Mouse (Mus musculus): ENCODE data around the gene Pitpnc1.

Gene Pitpnc1

GRCm38 (mm10) chr11:107401839-107402590 is 68.5 kb downstream of the Pitpnc1 start:
- DNase-seq = no peak

DNA sequence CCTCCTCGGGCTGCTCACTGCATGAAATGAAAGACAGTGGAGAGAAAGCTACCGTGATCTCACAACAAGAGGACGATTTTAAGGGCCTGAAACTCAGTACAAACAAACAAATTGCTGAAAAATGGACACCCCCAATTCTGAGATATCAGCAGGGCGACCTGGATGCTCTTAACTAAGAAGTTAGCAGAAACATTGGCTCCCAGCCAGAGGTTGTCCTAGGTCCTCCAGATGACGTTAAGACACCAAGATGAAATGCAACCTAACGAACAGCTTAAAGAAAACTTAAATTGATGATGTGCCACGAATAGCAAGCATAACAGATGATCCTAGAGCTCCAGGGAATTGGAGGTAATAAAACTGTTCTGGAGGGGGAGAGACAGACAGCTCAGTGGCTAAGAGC is 69.7 kb downstream of the Pitpnc1 start:
- no peak for DNase-seq

DNA sequence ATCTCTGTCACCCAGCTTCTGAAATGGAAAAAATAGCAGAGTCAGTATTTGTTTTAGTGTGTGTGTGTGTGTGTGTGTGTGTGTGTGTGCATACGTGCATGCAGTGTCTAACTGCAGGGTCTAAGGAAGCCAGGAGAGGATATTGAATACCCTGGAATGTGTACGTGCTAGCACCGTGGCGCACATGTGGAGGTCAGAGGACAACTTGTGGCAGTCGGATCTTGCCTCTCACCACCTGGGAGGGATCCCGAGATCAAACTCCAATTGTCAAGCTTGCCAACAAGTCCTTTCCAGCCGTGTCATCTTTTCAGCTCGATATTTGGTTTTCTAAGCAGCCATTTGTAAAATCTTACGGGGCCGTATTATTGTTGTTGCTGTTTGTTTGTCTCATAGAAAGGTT is 70.5 kb downstream of the Pitpnc1 start:
- DNase-seq = no peak

DNA sequence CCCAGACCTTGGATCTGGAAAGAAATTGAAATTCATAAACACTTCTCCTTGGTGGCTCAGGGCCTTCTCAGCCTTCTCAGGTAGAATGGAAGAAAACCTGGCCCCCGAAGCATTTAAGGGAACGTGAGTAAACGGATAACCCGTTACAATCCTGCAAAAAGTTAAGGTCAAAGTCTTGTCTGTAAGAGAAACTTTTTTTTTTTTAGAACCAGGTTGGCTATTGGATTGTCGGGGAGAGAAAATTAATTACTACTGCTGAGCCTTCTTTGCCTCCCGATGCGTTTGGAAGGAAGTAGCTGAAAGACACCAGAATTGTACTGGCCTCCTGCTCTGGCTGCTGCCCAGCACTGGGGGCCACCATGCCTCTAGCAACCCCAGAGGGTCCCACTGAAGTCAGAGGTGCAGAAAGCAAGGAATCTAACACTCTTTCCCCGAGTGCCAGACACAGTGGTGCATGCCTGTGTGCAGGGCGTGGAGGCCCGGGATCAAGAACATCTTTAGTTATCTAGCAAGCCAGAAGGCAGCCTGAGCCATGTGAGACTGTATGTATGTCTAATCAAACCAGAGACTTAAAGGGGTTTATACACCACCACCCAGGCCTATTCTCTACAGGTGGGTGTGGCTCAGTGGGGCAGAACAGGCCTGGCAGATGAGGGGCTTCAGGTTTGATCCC is 73.0 kb downstream of the Pitpnc1 start:
- no peak for DNase-seq

GRCm38 (mm10) chr11:107394245-107394644 is 76.3 kb downstream of the Pitpnc1 start:
- no peak for DNase-seq

DNA sequence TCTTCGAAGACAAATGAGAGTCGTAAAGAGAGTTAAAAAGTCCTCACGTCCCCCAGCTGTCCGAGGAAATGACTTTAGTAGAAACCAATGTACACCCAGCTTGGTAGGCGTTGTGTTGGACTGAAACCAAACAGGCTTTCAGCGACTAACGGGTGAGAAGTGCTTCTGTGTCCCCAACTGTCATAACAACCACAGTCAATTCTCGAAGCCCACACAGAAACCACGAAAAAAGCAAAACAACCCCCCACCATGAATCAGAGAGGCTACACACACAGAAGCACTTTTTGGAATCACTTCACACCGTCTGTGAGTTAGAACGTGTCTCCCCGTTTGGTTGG is 76.7 kb downstream of the Pitpnc1 start:
- no peak for DNase-seq

DNA sequence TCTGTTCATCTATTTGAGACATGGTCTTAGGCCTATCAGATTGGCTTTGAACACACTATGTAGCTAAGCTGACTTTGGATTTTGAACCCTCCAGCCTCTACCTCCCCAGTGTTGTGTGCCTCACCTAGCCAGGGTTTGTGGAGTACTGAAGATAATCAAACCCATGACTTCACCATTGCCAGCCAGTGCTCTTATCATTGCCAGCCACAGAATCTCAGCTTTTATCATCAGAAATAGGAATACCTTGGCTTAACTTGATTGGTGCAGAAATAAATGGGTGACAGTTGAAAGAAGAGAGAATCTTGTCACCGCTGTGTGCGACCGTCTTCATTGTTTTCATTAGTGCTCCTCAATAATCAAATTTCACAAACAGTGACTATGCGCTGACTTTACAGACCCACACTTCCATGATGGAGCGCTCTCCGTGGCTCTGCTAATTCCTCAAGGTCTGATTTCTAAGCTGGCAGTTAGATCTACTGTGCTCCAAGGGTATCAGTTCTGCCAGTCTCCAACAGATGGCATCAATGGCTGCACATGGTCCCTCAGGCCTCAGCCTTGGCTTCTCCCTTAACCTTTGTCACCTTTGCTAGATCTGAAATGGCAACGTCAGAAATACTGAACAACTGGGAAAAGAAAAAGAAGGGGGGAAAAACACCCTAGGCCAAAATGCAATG is 77.2 kb downstream of the Pitpnc1 start:
- DNase-seq = no peak

GRCm38 (mm10) chr11:107390540-107390939 is 80.0 kb downstream of the Pitpnc1 start:
- no peak for DNase-seq

GRCm38 (mm10) chr11:107390001-107390400 is 80.5 kb downstream of the Pitpnc1 start:
- DNase-seq = no peak

DNA sequence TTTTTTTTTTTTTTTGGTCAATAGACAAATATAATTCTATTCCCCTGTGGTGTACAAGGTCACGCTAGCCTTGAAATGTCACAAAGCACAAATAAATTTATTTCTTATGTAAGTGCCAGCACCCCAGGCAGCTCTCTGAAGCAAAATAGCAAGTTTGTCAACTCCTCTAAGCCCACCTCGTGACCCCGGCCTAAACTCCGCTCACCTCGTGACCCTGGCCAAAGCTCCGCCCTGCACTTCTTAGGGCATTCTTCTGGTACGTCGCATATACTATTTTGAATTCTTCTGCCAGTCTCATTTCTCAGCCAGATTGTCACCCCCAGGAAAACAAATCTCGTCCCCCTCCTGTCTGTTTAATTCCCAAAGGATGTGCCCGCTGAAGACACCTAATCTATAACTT is 84.0 kb downstream of the Pitpnc1 start:
- DNase-seq = no peak

DNA sequence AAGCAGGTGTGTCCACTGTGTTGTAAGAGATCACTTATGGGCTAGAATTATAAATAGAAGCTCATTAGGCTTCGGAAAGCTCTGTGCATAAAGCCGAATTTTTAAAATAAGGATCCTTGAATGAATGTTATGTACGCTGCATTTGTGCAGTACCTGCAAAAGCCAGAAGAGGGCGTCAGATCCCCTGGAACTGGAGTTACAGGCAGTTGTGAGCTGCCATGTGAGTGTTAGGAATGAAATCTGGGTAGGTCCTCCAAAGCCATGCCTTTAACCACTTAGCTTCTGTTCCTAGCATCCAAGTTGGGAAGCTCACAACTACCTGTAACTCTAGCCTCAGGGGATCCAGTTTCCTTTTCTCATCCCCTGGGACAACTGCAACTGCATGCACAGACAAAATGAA is 85.2 kb downstream of the Pitpnc1 start:
- DNase-seq = no peak

- no peak for DNase-seq
These were observed 86.5 kb downstream of the Pitpnc1 start for GRCm38 (mm10) chr11:107383985-107384384.

DNA sequence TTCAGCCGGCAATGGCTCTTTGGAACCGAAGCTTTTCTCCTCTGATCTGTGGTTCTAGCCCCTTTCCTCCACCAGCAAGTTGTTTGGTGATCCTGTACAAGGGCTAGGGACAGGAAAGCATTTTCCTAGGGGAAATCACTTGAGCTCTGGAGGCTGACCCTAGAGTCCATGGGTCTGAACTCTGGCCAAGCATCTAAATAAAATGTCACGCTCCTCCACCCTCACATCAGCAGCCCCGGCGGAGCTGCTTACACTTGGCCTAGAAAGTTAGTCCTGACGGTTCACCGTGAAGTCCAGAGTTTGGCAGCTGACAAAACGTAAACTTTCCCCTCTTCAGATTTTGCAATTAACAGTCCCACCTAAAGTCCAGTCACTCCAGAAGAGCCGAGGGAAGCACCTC is 90.5 kb downstream of the Pitpnc1 start:
- DNase-seq = no peak

- no peak for DNase-seq
These were observed 91.2 kb downstream of the Pitpnc1 start for GRCm38 (mm10) chr11:107379089-107379845.

DNA sequence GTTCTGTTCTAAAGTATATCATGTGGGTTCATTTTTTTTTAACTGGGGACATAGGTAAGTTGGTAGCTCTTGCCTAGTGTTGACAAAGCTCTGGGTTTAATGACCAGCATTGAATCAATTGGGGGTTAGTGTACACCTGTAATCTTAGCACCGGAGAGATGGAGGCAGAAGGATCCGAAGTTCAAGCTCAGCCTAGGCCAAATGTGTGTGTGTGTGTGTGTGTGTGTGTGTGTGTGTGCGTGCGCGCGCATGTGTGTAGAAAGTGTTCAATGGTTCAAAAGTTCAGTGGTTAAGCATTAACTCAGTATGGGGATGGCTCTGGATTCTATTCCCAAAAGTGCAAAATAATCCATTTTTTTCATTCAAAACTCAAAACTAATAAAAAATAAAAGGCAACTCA is 93.2 kb downstream of the Pitpnc1 start:
- DNase-seq = no peak

GRCm38 (mm10) chr11:107376272-107376671 is 94.2 kb downstream of the Pitpnc1 start:
- peak; percentile 58 for DNase-seq

DNA sequence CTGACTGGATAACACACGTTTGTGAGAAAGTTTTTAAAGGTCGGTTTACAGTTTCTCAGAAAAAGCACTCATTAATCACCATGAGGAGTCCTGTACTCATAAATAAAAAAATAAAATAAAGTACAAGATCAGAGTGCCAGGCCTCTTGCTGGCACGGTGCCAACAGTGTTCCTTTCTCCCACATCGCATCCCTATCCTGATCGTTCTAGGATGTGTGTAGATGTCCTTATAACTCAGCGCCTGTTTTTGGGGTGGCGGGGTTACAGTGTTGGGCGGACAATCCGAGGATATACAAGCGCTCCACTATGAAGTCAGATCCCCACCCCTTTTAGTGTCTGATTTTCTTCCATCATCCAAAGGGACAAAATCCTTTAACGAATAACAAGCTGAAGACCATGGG is 94.7 kb downstream of the Pitpnc1 start:
- DNase-seq = no peak

GRCm38 (mm10) chr11:107373569-107373968 is 96.9 kb downstream of the Pitpnc1 start:
- DNase-seq = no peak

- no peak for DNase-seq
These were observed 97.3 kb downstream of the Pitpnc1 start for GRCm38 (mm10) chr11:107373154-107373553.

DNA sequence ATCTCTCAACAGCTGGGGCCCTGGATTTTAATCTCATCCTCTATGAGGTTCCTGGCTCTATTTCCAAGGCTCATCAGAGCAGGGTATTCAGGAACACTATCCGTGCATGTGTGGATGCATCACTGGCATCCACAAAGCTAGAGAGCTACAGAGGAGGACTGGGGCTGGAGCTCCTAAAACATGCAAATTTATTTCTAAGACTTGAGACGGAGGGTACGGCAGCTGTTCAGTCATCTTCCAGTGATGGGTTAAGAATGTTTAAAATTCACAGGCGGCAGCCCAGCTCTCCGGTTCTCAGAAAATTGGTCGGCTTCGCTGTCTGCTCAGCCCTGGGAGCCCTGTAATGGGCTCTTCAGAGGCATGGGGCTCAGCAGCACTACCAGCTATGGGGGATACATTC is 97.8 kb downstream of the Pitpnc1 start:
- no peak for DNase-seq

DNA sequence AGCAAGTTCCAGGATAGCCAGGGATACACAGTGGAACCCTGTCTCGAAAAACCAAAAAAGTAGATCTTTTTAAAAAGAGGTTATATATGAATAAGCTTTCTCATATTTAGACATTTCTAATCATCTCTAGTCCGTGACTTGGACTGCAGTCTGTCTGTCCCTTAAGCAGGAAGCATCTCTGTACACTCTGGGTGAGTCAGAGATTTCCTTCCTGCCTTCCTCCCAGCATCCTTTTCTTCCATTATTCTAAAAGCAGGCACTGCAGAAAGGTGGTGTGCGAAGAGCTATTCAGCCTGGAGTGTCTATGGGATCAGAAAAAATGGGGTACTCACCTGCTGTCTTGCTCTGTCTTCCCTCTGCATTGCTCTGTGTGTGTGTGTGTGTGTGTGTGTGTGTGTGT is 100.0 kb downstream of the Pitpnc1 start:
- no peak for DNase-seq

DNA sequence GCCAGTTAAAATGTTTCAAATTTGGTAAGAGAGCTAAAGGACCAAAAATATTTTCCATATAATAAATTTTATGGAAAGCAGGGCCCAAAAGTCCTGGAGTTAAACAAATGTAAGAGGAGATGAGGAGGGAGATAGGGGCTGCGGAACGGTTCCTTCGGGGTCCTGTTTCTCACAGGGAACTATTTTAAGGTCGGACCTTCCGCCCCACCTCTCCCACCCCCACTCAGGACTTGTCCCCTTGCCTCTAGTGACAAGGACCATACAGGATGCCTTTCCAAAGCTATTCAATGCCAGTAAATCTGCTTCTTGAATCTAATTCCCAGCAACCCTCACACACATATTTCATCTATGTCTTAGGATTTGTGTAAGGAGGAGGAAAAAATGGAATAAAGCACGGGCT is 100.8 kb downstream of the Pitpnc1 start:
- no peak for DNase-seq

DNA sequence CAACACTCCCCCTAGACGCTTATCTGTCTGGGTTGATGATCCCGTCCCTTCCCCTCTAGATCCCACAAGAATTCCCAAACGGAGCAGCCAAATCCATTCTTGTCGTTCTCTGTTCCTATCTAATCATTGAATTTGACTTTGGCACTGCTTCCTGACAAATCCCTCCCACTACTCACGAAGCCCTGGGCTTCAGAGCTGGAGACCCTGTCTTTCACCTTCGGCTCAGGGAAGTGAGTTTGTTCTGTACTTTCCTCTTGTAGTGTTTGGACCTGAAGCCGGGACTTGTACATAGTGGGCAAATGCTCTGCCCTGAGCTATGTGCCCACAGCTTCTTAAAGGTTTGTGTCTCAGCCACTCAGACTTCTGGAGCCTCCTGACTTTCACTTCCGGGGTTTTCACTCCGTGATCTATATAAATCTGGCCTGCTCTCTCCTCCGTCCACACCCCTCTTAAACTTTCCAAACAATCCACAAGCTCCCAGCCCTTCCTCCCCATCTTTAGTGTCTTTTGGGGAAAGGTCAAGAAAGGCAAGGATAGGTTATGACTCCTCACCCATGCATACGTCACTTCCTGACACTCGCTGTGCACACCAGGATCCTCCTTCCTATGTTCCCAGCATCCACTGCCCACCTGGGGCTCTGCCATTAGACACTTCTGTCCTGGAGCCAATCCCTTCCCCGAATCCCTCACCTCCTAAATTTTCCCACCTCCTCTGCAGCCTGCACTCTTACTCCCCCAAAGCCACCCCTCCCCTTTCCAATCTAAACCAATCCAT is 104.4 kb downstream of the Pitpnc1 start:
- DNase-seq = no peak

Measured in embryo, embryonic 11 days (tissue).